In the genomic region with DNA sequence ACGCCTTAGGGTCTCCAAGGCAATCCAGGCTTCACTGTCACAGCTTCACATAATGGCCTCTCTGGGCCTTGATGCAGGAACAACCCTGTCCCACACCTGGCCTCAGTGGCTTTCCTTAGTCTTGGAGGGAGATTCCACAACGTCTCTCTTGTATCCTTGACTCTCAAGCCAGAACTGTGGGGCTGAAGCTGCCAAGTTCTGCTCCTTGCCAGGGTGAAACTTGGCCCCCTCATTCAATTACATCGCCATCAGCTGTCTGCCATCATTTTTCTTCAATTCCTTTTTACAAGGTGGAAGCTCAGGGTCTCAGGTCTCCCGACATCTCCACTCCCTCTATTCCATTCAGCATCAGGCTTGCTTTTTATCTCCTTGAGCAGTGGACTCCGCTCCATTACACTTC, we compare ENCODE assay signal across 12 mouse cellular contexts.
"Had no signal": no experiment of that assay in that cellular context is flagged by ENCODE, and none has a peak within 500 bp of the region (broad histone marks: within the 10 kb centered on the region; RNA-seq: fewer than 3 reads in every experiment).

No protein-coding gene starts in this region.

- DNase-seq: left cerebral cortex, postnatal 4 days; liver; liver, embryonic 13.5 days; liver, postnatal 0 days; lung, adult 18-20 months; lung, adult 2 months; lung, embryonic 14.5 days; lung, postnatal 10 days; lung, postnatal 14 days; lung, postnatal 36 days; lung, postnatal 4 days; midbrain, embryonic 14.5 days had no signal
